Mouse (Mus musculus): ENCODE data around the gene Klf17. TPM values are rescaled to one million over a fixed set of nuclear protein-coding genes. Genes with fewer than 3 reads are reported as not detected.
"Not testable (repeated sequence)": the region's sequence is repeated elsewhere in the genome, so short reads cannot be mapped to it uniquely, and the experiment has no call there.

The Klf17 gene
- polyA plus RNA-seq, 1 experiment from 2014 or later: not detected

DNA sequence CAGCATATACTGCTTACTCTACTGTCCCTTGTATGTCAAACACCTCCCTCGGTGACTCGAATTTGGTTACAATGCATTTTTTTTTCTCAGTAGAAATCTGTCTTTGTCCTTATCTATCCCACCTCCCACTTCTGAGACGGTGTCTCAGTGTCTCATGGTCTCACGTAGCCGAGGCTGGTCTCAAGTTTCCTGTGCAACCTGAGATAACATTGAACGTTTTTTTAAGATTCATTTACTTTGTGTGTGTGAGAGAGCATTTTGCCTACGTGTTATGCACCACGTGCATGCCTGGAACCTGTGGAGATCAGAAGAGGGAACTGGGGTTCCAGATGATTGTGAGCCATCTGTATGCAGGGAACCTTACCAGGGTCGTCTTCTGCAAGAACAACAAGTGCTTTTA, 7.5 kb upstream of the Klf17 start:
- no peaks in the 10 kb centered on the region for H3K27me3 ChIP-seq (ENCODE audit: control insufficient read depth, insufficient read depth, low read length)
- DNase-seq (no peak), ATAC-seq (ENCODE audit: low FRiP score, low TSS enrichment) (no peak)
- 78% methylated on average over 9 of the region's 9 CpGs for WGBS
- H3K27ac ChIP-seq (replicated peaks; ENCODE audit: low read depth, low read length): no peak overlapping the region
- H3K36me3 ChIP-seq (ENCODE audit: control insufficient read depth, insufficient read depth, low read length): no peaks in the 10 kb centered on the region
- no peaks in the 10 kb centered on the region for H3K9me3 ChIP-seq (ENCODE audit: control insufficient read depth, low read length)
- H3K4me1 ChIP-seq (ENCODE audit: control insufficient read depth, insufficient read depth, low read length): no peaks in the 10 kb centered on the region
- no peak overlapping the region for H3K9ac ChIP-seq (replicated peaks; ENCODE audit: low read length)
- no peak overlapping the region for H3K4me2 ChIP-seq (ENCODE audit: low read length)
- no peak overlapping the region for H3K4me3 ChIP-seq (replicated peaks; ENCODE audit: low read depth, low read length)

DNA sequence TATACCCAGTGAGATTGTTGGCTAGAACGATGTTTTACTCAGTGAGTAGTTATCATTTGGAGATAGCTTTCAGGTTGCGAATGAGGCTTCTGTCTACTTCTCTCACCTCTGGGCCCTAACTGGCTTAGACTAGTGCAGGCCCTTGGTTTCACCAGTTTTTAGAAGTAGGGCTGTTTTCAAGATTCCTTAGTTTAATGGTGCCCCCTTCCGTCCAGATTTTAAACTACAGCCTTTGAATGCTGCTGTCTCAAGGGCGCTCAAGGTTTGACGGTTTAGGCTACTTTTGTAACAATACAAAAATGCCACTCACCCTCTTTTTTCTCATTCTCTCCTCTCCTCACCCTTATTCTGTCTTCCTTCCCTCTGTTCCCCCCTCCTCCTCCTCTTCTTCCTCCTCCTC, 5.5 kb upstream of the Klf17 start:
- no peak for ATAC-seq (ENCODE audit: low FRiP score, low TSS enrichment)
- no peak overlapping the region for H3K4me3 ChIP-seq (replicated peaks; ENCODE audit: low read depth, low read length)
- no peaks in the 10 kb centered on the region for H3K9me3 ChIP-seq (ENCODE audit: control insufficient read depth, low read length)
- H3K9ac ChIP-seq (replicated peaks; ENCODE audit: low read length): no peak overlapping the region
- H3K36me3 ChIP-seq (ENCODE audit: control insufficient read depth, insufficient read depth, low read length): no peaks in the 10 kb centered on the region
- H3K27ac ChIP-seq (replicated peaks; ENCODE audit: low read depth, low read length): no peak overlapping the region
- no peaks in the 10 kb centered on the region for H3K4me1 ChIP-seq (ENCODE audit: control insufficient read depth, insufficient read depth, low read length)
- 20% methylated on average over 5 of the region's 5 CpGs for WGBS
- no peak overlapping the region for H3K4me2 ChIP-seq (ENCODE audit: low read length)
- no peaks in the 10 kb centered on the region for H3K27me3 ChIP-seq (ENCODE audit: control insufficient read depth, insufficient read depth, low read length)
- peak; percentile 89 for DNase-seq

DNA sequence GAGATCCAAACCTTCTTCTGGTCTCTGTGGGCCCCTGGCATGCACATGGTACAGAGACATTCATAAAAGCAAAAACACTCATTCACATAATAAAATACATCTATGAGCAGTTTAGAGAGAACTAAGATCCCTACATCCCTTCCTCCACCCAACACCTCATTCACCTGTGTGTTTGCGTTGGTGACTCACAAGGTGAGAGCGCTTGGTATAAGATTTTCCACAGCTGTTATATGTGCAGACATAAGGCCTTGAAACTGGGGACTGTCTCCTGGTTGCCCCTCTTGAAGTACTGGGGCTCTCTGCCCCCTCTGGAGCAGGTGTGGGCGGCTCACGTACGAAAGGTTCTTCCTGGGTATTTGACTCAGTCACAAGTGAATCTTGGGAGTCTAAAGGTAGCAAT, 5.3 kb downstream of the Klf17 start:
- Histone ChIP-seq H3K27ac (replicated peaks; ENCODE audit: low read depth, low read length) (no peak overlapping the region), H3K9ac (replicated peaks; ENCODE audit: low read length) (no peak overlapping the region), H3K4me3 (replicated peaks; ENCODE audit: low read depth, low read length) (no peak overlapping the region), H3K9me3 (ENCODE audit: control insufficient read depth, low read length) (no peaks in the 10 kb centered on the region), H3K4me2 (ENCODE audit: low read length) (no peak overlapping the region), H3K36me3 (ENCODE audit: control insufficient read depth, insufficient read depth, low read length) (no peaks in the 10 kb centered on the region), H3K4me1 (ENCODE audit: control insufficient read depth, insufficient read depth, low read length) (no peaks in the 10 kb centered on the region), H3K27me3 (ENCODE audit: control insufficient read depth, insufficient read depth, low read length) (no peaks in the 10 kb centered on the region)
- no peak for ATAC-seq (ENCODE audit: low FRiP score, low TSS enrichment)
- DNase-seq: no peak
- 95% methylated on average over 5 of the region's 5 CpGs for WGBS

DNA sequence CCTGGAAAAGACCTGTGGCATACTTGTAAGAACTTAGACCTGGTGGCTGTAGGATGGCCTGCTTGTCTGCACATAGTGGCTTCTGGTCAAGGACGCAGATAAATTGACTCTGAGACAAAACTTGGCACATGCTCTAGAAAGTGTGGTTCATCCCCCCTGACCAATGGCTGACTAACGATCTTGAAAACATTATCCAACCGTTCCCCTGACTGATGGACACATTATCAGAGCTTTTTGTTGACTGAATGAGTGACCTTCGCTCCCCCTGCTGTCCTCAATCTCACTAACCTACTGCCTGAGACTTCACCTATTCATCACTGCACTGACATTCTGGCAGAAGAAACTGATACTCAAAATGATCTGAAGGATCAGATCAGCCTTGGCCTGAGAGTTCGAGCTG, 13.0 kb downstream of the Klf17 start:
- H3K4me3 ChIP-seq (replicated peaks; ENCODE audit: low read depth, low read length); H3K27me3 ChIP-seq (ENCODE audit: control insufficient read depth, insufficient read depth, low read length); H3K36me3 ChIP-seq (ENCODE audit: control insufficient read depth, insufficient read depth, low read length); ATAC-seq (ENCODE audit: low FRiP score, low TSS enrichment); H3K27ac ChIP-seq (replicated peaks; ENCODE audit: low read depth, low read length); H3K4me2 ChIP-seq (ENCODE audit: low read length); H3K9me3 ChIP-seq (ENCODE audit: control insufficient read depth, low read length); DNase-seq; H3K4me1 ChIP-seq (ENCODE audit: control insufficient read depth, insufficient read depth, low read length); H3K9ac ChIP-seq (replicated peaks; ENCODE audit: low read length): not testable (repeated sequence)
- 88% methylated on average over 5 of the region's 5 CpGs for WGBS

DNA sequence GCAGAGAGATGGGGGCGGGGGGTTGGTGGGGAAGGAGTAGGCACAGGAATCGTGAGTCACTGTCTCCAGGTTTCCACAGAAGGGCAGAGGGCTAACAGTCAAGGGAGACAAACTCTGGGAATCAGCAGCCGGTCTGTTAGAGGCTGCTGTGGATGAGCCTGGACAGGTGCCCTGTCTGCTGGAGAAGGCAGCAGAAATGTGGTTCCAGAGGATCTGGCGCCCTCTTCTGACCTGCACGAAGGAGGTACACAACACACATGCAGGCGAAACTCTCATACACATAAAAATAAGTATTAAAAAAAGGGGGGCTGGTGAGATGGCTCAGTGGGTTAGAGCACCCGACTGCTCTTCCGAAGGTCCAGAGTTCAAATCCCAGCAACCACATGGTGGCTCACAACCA, 27.9 kb downstream of the Klf17 start:
- Histone ChIP-seq H3K27me3 (ENCODE audit: control insufficient read depth, insufficient read depth, low read length) (no peaks in the 10 kb centered on the region), H3K36me3 (ENCODE audit: control insufficient read depth, insufficient read depth, low read length) (no peaks in the 10 kb centered on the region), H3K9me3 (ENCODE audit: control insufficient read depth, low read length) (no peaks in the 10 kb centered on the region), H3K27ac (replicated peaks; ENCODE audit: low read depth, low read length) (no peak overlapping the region), H3K4me2 (ENCODE audit: low read length) (no peak overlapping the region), H3K4me1 (ENCODE audit: control insufficient read depth, insufficient read depth, low read length) (no peaks in the 10 kb centered on the region), H3K4me3 (replicated peaks; ENCODE audit: low read depth, low read length) (no peak overlapping the region), H3K9ac (replicated peaks; ENCODE audit: low read length) (no peak overlapping the region)
- 48% methylated on average over 8 of the region's 8 CpGs for WGBS
- ATAC-seq (ENCODE audit: low FRiP score, low TSS enrichment) (no peak), DNase-seq (peak; percentile 18)

DNA sequence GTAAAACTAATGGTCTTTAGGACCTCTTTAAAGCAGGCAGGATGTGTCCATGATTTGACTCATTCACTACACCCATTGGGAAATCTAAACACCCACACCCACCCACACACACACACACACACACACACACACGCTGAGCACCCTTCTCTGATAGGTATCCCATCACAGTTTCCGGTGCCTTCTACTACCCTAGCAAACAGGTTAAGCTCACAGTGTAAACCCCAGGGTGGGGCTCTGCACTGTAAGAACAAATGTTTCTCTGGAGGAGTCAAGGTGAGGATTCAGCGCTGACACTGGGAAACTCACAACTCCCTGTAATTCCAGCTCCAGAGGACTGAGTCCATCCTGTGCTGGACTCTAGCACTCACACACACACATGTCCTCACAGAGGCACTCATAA, 33.5 kb downstream of the Klf17 start:
- H3K4me2 ChIP-seq (ENCODE audit: low read length): no peak overlapping the region
- DNase-seq: no peak
- H3K9ac ChIP-seq (replicated peaks; ENCODE audit: low read length): no peak overlapping the region
- no peaks in the 10 kb centered on the region for H3K36me3 ChIP-seq (ENCODE audit: control insufficient read depth, insufficient read depth, low read length)
- ATAC-seq (ENCODE audit: low FRiP score, low TSS enrichment): no peak
- H3K9me3 ChIP-seq (ENCODE audit: control insufficient read depth, low read length): no peaks in the 10 kb centered on the region
- 86% methylated on average over 3 of the region's 3 CpGs for WGBS
- H3K4me1 ChIP-seq (ENCODE audit: control insufficient read depth, insufficient read depth, low read length): no peaks in the 10 kb centered on the region
- H3K27ac ChIP-seq (replicated peaks; ENCODE audit: low read depth, low read length): no peak overlapping the region
- H3K4me3 ChIP-seq (replicated peaks; ENCODE audit: low read depth, low read length): no peak overlapping the region
- no peaks in the 10 kb centered on the region for H3K27me3 ChIP-seq (ENCODE audit: control insufficient read depth, insufficient read depth, low read length)

DNA sequence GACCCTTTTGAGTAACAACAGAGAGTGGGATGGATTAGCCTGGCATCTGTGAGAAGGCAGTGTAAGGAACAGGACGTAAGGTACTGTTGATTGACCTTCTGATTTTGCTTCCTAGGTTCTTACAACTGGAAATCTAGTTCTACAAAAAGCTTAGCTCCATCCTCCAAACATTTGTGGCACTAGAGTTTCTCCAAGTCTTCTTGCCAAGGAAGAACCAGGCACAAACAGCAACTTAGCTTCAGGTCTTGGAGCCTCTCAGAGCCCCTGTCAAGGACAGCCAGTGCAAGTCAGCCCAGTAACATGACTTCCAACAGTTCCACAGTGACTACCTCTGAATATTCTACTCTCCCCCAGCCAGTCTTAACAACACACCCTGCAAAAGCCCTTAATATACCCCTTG, 41.3 kb downstream of the Klf17 start, which contains the start of gene Gm12845:
TSS of gene Gm12845 (plus strand) at position 301 of the 400 bp plus-strand sequence.
- DNase-seq (no peak), ATAC-seq (ENCODE audit: low FRiP score, low TSS enrichment) (no peak)
- no peak within 1 kb of the TSS for H3K9ac ChIP-seq (replicated peaks; ENCODE audit: low read length)
- H3K4me2 ChIP-seq (ENCODE audit: low read length): no peak within 1 kb of the TSS
- no peaks in the 10 kb centered on the region for H3K36me3 ChIP-seq (ENCODE audit: control insufficient read depth, insufficient read depth, low read length)
- WGBS: 83% methylated on average over 1 of the region's 1 CpGs
- H3K27me3 ChIP-seq (ENCODE audit: control insufficient read depth, insufficient read depth, low read length): no peaks in the 10 kb centered on the region
- no peak within 1 kb of the TSS for H3K4me3 ChIP-seq (replicated peaks; ENCODE audit: low read depth, low read length)
- no peaks in the 10 kb centered on the region for H3K9me3 ChIP-seq (ENCODE audit: control insufficient read depth, low read length)
- no peak within 1 kb of the TSS for H3K27ac ChIP-seq (replicated peaks; ENCODE audit: low read depth, low read length)
- H3K4me1 ChIP-seq (ENCODE audit: control insufficient read depth, insufficient read depth, low read length): no peaks in the 10 kb centered on the region

DNA sequence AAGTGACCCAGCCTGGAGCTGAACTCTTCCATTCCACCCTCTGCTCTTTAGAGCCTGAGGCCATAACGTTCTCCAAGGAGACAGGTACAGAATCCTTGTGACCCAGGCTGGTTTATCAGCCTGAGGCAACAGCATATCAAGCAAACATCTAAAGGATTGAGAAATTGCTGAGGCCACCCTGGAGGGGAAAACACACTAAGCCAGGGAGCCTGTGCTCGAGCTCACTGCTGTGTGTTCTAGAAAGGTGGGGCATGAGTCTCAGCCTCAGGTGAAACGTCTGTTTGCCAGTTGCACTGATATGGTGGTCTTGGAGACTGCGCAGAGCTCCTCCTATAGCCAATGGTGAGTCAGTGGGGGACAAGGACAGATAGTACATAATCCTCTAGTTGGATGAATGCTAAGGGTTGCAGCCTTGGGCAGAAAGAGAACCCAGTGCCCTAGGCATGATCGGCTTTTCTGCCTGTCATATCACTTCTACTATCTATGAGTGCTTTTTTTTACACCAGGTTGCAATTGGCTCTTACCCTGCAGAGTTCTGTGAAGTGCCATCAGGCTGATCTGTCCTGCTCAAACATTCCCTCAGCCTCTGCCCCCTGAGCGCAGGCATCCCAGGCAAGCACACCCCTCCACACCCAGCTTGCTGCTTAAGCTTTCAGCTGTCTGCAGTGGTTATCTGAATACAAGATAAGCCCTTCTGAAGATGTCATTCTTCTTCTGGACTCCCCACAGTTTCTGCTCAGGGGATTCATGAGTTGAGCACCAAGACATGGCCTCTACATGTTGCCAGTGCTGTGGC, 51.9 kb downstream of the Klf17 start:
- peak; percentile 13 for DNase-seq
- Histone ChIP-seq H3K9ac (replicated peaks; ENCODE audit: low read length) (no peak overlapping the region), H3K4me3 (replicated peaks; ENCODE audit: low read depth, low read length) (no peak overlapping the region), H3K27me3 (ENCODE audit: control insufficient read depth, insufficient read depth, low read length) (no peaks in the 10 kb centered on the region), H3K4me2 (ENCODE audit: low read length) (no peak overlapping the region), H3K36me3 (ENCODE audit: control insufficient read depth, insufficient read depth, low read length) (no peaks in the 10 kb centered on the region), H3K9me3 (ENCODE audit: control insufficient read depth, low read length) (no peaks in the 10 kb centered on the region), H3K27ac (replicated peaks; ENCODE audit: low read depth, low read length) (no peak overlapping the region), H3K4me1 (ENCODE audit: control insufficient read depth, insufficient read depth, low read length) (no peaks in the 10 kb centered on the region)
- ATAC-seq (ENCODE audit: low FRiP score, low TSS enrichment): no peak
- WGBS: 78% methylated on average over 6 of the region's 6 CpGs

DNA sequence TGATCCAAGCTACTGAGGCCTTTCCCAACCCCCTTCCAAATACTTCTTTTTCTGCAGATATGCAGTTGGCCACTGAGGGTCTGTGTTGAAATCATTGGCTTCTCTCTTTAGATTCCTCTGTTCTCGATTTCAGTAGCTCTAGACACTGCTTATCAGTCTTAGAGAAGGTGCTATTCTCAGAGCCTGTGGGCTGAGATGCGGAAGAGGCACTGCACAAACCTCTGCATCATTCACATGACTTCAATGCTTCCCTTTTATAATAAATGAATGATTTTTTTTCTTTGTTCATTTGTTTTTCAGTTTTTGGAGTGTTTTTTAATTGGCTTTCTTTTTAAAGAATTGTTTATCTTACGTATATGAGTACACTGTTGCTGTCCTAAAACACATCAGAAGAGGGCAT, 53.1 kb downstream of the Klf17 start:
- H3K27me3 ChIP-seq (ENCODE audit: control insufficient read depth, insufficient read depth, low read length): no peaks in the 10 kb centered on the region
- H3K4me3 ChIP-seq (replicated peaks; ENCODE audit: low read depth, low read length): no peak overlapping the region
- no peak for ATAC-seq (ENCODE audit: low FRiP score, low TSS enrichment)
- H3K4me2 ChIP-seq (ENCODE audit: low read length): no peak overlapping the region
- WGBS: 90% methylated on average over 3 of the region's 3 CpGs
- no peak for DNase-seq
- H3K9me3 ChIP-seq (ENCODE audit: control insufficient read depth, low read length): no peaks in the 10 kb centered on the region
- no peak overlapping the region for H3K27ac ChIP-seq (replicated peaks; ENCODE audit: low read depth, low read length)
- H3K36me3 ChIP-seq (ENCODE audit: control insufficient read depth, insufficient read depth, low read length): no peaks in the 10 kb centered on the region
- no peaks in the 10 kb centered on the region for H3K4me1 ChIP-seq (ENCODE audit: control insufficient read depth, insufficient read depth, low read length)
- no peak overlapping the region for H3K9ac ChIP-seq (replicated peaks; ENCODE audit: low read length)
